Mouse (Mus musculus) MEL (cell line): ENCODE results near the gene Sdccag8. TPM values are rescaled to one million over a fixed set of nuclear protein-coding genes. Genes with fewer than 3 reads are reported as not detected.

ENCODE experiments used
- DNase-seq: peaks from one replicate; pipeline ENCODE4 v3.0.0; 2011; ENCODE audit warnings: low read depth, low spot score
- H3K27ac ChIP-seq: 2 replicates; pipeline ENCODE4 v1.5.1; 2012; ENCODE audit warnings: low read depth, mild to moderate bottlenecking, control low read depth, low read length, moderate library complexity; ENCODE audit not compliant: control insufficient read depth
- H3K27me3 ChIP-seq, 2 experiments: fragments of 150-350 bp in 1 of 2; sonication (generic) in 1 of 2; 2 replicates each; pipeline ENCODE4 v1.6.1; 2012; ENCODE audit warnings: low read length in 2 of 2, mild to moderate bottlenecking in 2 of 2, improper control_type of control experiment in 1 of 2, moderate library complexity in 1 of 2; ENCODE audit not compliant: insufficient read depth in 2 of 2, control insufficient read depth in 1 of 2
- H3K36me3 ChIP-seq, 2 experiments: 2 replicates each; pipeline ENCODE4 v1.6.1; 2012 to 2014; ENCODE audit warnings: low read length in 2 of 2, improper control_type of control experiment in 1 of 2, inconsistent platforms in 1 of 2, mild to moderate bottlenecking in 1 of 2; ENCODE audit not compliant: insufficient read depth in 2 of 2, control insufficient read depth in 1 of 2
- H3K4me1 ChIP-seq, 2 experiments: fragments of 150-350 bp in 1 of 2; sonication (generic) in 1 of 2; 2 replicates each; pipeline ENCODE4 v1.6.1; 2012; ENCODE audit warnings: low read length in 2 of 2, improper control_type of control experiment in 1 of 2, mild to moderate bottlenecking in 1 of 2; ENCODE audit not compliant: insufficient read depth in 2 of 2, control insufficient read depth in 1 of 2
- H3K4me3 ChIP-seq, 2 experiments: fragments of 150-350 bp in 1 of 2; sonication (generic) in 1 of 2; 2 replicates each; pipeline ENCODE4 v1.5.1; 2012; ENCODE audit warnings: low read depth in 2 of 2, low read length in 2 of 2, mild to moderate bottlenecking in 2 of 2, moderate library complexity in 2 of 2, control low read depth in 1 of 2, improper control_type of control experiment in 1 of 2; ENCODE audit not compliant: control insufficient read depth in 1 of 2, insufficient read depth in 1 of 2
- H3K79me2 ChIP-seq: 2 replicates; pipeline ENCODE4 v1.6.1; 2012; ENCODE audit warnings: mild to moderate bottlenecking, low read length, moderate library complexity; ENCODE audit not compliant: control insufficient read depth, poor library complexity, insufficient read depth
- H3K9ac ChIP-seq: 2 replicates; pipeline ENCODE4 v1.6.1; 2012; ENCODE audit warnings: low read depth, mild to moderate bottlenecking, control low read depth, low read length, moderate library complexity; ENCODE audit not compliant: control insufficient read depth, poor library complexity, severe bottlenecking
- H3K9me3 ChIP-seq: fragments of 150-350 bp; sonication (generic); replicated peaks from 2 replicates; pipeline ENCODE4 v1.6.1; 2012; ENCODE audit warnings: mild to moderate bottlenecking, low read length, improper control_type of control experiment, moderate library complexity; ENCODE audit not compliant: insufficient read depth
- BHLHE40 ChIP-seq: IDR thresholded peaks from 2 replicates; pipeline ENCODE4 v1.6.1; 2012; ENCODE audit warnings: low read depth, mild to moderate bottlenecking, inconsistent platforms, low read length, improper control_type of control experiment, borderline replicate concordance
- CHD1 ChIP-seq: IDR thresholded peaks from 2 replicates; pipeline ENCODE4 v1.6.1; 2012; ENCODE audit warnings: low read depth, mild to moderate bottlenecking, inconsistent platforms, low read length, improper control_type of control experiment
- CTCF ChIP-seq, 3 experiments: IDR thresholded peaks in 2 of 3; conservative IDR thresholded peaks in 1 of 3; 2 replicates each; pipeline ENCODE4 v1.5.1; 2011 to 2012; ENCODE audit warnings: low read length in 3 of 3, low read depth in 2 of 3, mild to moderate bottlenecking in 2 of 3, improper control_type of control experiment in 1 of 3, inconsistent platforms in 1 of 3, mixed read lengths in 1 of 3, moderate library complexity in 1 of 3; ENCODE audit not compliant: control insufficient read depth in 1 of 3, insufficient read depth in 1 of 3, poor library complexity in 1 of 3, severe bottlenecking in 1 of 3
- ELF1 ChIP-seq: IDR thresholded peaks from 2 replicates; pipeline ENCODE4 v1.6.1; 2014; ENCODE audit warnings: low read depth, mild to moderate bottlenecking, inconsistent platforms, low read length, improper control_type of control experiment, moderate library complexity
- EP300 ChIP-seq, 2 experiments: IDR thresholded peaks; 2 replicates each; pipeline ENCODE4 v1.6.1; 2011; ENCODE audit warnings: improper control_type of control experiment in 2 of 2, low read length in 2 of 2, low read depth in 1 of 2, mild to moderate bottlenecking in 1 of 2
- GATA1 ChIP-seq: IDR thresholded peaks from 2 replicates; pipeline ENCODE4 v1.6.1; 2011; ENCODE audit warnings: low read depth, low read length, improper control_type of control experiment
- MAX ChIP-seq: IDR thresholded peaks from 2 replicates; pipeline ENCODE4 v1.6.1; 2011; ENCODE audit warnings: low read length, improper control_type of control experiment
- MAZ ChIP-seq: IDR thresholded peaks from 2 replicates; pipeline ENCODE4 v1.6.1; 2012; ENCODE audit warnings: low read depth, mild to moderate bottlenecking, inconsistent platforms, low read length, improper control_type of control experiment
- MXI1 ChIP-seq: IDR thresholded peaks from 2 replicates; pipeline ENCODE4 v1.6.1; 2011; ENCODE audit warnings: mild to moderate bottlenecking, low read depth, low read length, improper control_type of control experiment
- MYB ChIP-seq: IDR thresholded peaks from 2 replicates; pipeline ENCODE4 v1.6.1; 2011; ENCODE audit warnings: mild to moderate bottlenecking, low read depth, low read length, improper control_type of control experiment
- MYC ChIP-seq: IDR thresholded peaks from 2 replicates; pipeline ENCODE4 v1.6.1; 2011; ENCODE audit warnings: low read depth, mild to moderate bottlenecking, low read length, improper control_type of control experiment, moderate library complexity
- NRF1 ChIP-seq: IDR thresholded peaks from 2 replicates; pipeline ENCODE4 v1.6.1; 2014; ENCODE audit warnings: low read depth, mild to moderate bottlenecking, inconsistent platforms, low read length, improper control_type of control experiment, moderate library complexity; ENCODE audit not compliant: poor library complexity, insufficient read depth, severe bottlenecking
- POLR2A ChIP-seq, 2 experiments: IDR thresholded peaks; 2 replicates each; pipeline ENCODE4 v1.6.1; 2011 to 2012; ENCODE audit warnings: low read length in 2 of 2, mild to moderate bottlenecking in 2 of 2, control low read depth in 1 of 2, improper control_type of control experiment in 1 of 2, low read depth in 1 of 2, moderate library complexity in 1 of 2; ENCODE audit not compliant: control insufficient read depth in 1 of 2, insufficient read depth in 1 of 2, poor library complexity in 1 of 2
- POLR2AphosphoS2 ChIP-seq: IDR thresholded peaks from 2 replicates; pipeline ENCODE4 v1.6.1; 2011; ENCODE audit warnings: low read length, improper control_type of control experiment
- POLR2AphosphoS5 ChIP-seq: IDR thresholded peaks from 2 replicates; pipeline ENCODE4 v1.6.1; 2012; ENCODE audit warnings: low read depth, borderline replicate concordance, mild to moderate bottlenecking, inconsistent platforms, low read length, moderate library complexity, mixed read lengths
- RAD21 ChIP-seq: IDR thresholded peaks from 2 replicates; pipeline ENCODE4 v1.6.1; 2011; ENCODE audit warnings: mild to moderate bottlenecking, low read depth, low read length, improper control_type of control experiment
- SIN3A ChIP-seq: IDR thresholded peaks from 2 replicates; pipeline ENCODE4 v1.6.1; 2012; ENCODE audit warnings: low read length, improper control_type of control experiment, inconsistent platforms
- SMC3 ChIP-seq: IDR thresholded peaks from 2 replicates; pipeline ENCODE4 v1.6.1; 2011; ENCODE audit warnings: low read depth, low read length, improper control_type of control experiment
- TAL1 ChIP-seq: IDR thresholded peaks from 2 replicates; pipeline ENCODE4 v1.6.1; 2012; ENCODE audit warnings: mild to moderate bottlenecking, inconsistent platforms, low read length, moderate library complexity, mixed read lengths
- TBP ChIP-seq: IDR thresholded peaks from 2 replicates; pipeline ENCODE4 v1.8.0; 2011; ENCODE audit warnings: low read depth, low read length, improper control_type of control experiment
- TCF12 ChIP-seq: IDR thresholded peaks from 2 replicates; pipeline ENCODE4 v1.6.1; 2014; ENCODE audit warnings: low read depth, mild to moderate bottlenecking, inconsistent platforms, low read length, improper control_type of control experiment, moderate library complexity
- USF1 ChIP-seq: IDR thresholded peaks from 2 replicates; pipeline ENCODE4 v1.6.1; 2014; ENCODE audit warnings: low read depth, mild to moderate bottlenecking, inconsistent platforms, low read length, improper control_type of control experiment, moderate library complexity
- ZMIZ1 ChIP-seq: IDR thresholded peaks from 2 replicates; pipeline ENCODE4 v1.6.1; 2012; ENCODE audit warnings: low read depth, mild to moderate bottlenecking, inconsistent platforms, low read length, improper control_type of control experiment, moderate library complexity
- ZNF384 ChIP-seq: IDR thresholded peaks from 2 replicates; pipeline ENCODE4 v1.6.1; 2012; ENCODE audit warnings: low read depth, mild to moderate bottlenecking, inconsistent platforms, low read length, improper control_type of control experiment
- polyA plus RNA-seq, 2 experiments: library from polyadenylated mRNA; stranded (reverse) in 1 of 2; unstranded in 1 of 2; fragments of >175 nt in 1 of 2; fragments of >200 nt in 1 of 2; gene quantifications; 2 replicates each; pipeline versions ENCODE4 v1.2.1 to v1.2.4; 2012; ENCODE audit warnings: low replicate concordance in 2 of 2, low read depth in 1 of 2; ENCODE audit not compliant: insufficient read length in 2 of 2, insufficient read depth in 1 of 2, missing spikeins in 1 of 2
- total RNA-seq: library from RNA; depleted of rRNA; stranded (reverse); fragments of 300-350 nt; gene quantifications from 2 replicates; pipeline ENCODE4 v1.2.3, GENCODE M21; 2012

Gene Sdccag8
- total and polyA plus RNA-seq, 3 experiments: 4.6 to 7.8 TPM; not detected in 1

DNA sequence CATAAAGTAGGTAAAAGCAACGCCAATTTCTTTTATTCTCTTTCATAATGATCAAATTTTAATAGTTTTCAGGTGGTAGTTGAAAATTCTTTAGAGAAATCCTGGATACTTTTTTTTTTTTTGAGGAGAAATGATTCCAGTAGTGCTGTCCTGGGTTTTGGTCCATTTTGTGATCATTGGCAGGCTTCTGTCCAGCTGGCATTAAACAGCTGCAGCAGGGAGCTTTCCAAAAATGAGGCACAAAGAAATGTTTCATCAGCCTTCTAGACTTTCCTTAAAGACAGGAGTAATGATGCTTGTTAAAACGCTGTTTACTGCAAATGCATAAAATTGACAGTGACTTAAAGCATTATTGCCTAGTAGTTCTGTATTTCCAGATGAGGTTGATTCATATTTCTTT lies 34.9 kb downstream of the Sdccag8 start:
- TF ChIP-seq MAX (no peak), CHD1 (no peak), NRF1 (no peak), TBP (no peak), POLR2AphosphoS2 (no peak), CTCF (IDR thresholded peaks at IDR 0.05 in 2 of 3, conservative IDR thresholded peaks at IDR 0.05 in 1 of 3; ENCODE audit: control insufficient read depth in 1 of 3, insufficient read depth in 1 of 3, low read depth in 2 of 3, low read length in 3 of 3, poor library complexity in 1 of 3, severe bottlenecking in 1 of 3) (no peak), ELF1 (no peak), USF1 (no peak), MYC (no peak), SMC3 (no peak), TCF12 (no peak), MYB (no peak), POLR2AphosphoS5 (no peak), ZMIZ1 (no peak), MXI1 (no peak), BHLHE40 (no peak), SIN3A (no peak), MAZ (no peak), GATA1 (no peak)
- TF ChIP-seq, all 39 proteins: peak for 0
- H3K36me3 ChIP-seq: peaks cover 0 to 3% of the 10 kb centered on the region in 2 experiments; a peak in 1 of 4 replicates
- H3K79me2 ChIP-seq: no peaks in the 10 kb centered on the region
- no peak overlapping the region for H3K4me3 ChIP-seq
- H3K9ac ChIP-seq: no peak overlapping the region
- no peaks in the 10 kb centered on the region for H3K9me3 ChIP-seq
- no peak overlapping the region for H3K27ac ChIP-seq
- peaks cover 0 to 3% of the 10 kb centered on the region in 2 experiments; a peak in 1 of 4 replicates for H3K4me1 ChIP-seq
- DNase-seq: no peak
- no peaks in the 10 kb centered on the region for H3K27me3 ChIP-seq

DNA sequence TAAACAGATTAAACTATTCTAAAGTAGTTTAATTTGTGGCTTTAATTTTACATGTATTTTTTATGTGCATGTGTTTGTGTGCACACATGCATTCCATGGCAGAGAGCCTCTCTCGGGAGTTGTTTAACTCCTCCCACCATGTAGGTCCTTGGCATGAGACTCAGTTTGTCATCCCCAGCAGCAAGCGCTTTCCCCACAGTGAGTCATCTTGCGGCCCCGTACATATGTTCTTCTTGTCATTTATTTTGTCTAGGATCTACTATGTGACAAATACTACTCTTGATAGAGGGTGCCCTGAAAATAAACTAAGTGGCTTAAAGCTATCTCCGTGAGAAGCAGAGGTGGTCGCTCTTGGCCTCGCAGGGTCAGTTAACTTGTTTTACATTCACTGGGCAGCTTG lies 36.9 kb downstream of the Sdccag8 start:
- Histone ChIP-seq H3K4me1 (no peaks in the 10 kb centered on the region), H3K27ac (no peak overlapping the region), H3K4me3 (no peak overlapping the region), H3K36me3 (no peaks in the 10 kb centered on the region), H3K27me3 (no peaks in the 10 kb centered on the region), H3K9ac (no peak overlapping the region), H3K79me2 (no peaks in the 10 kb centered on the region), H3K9me3 (no peaks in the 10 kb centered on the region)
- no peak for DNase-seq
- TF ChIP-seq POLR2A (IDR thresholded peaks at IDR 0.05; ENCODE audit: control insufficient read depth in 1 of 2, insufficient read depth in 1 of 2, low read depth in 1 of 2, low read length in 2 of 2, poor library complexity in 1 of 2) (no peak), CHD1 (no peak), ZNF384 (no peak), MYC (no peak), RAD21 (no peak), EP300 (IDR thresholded peaks at IDR 0.05; ENCODE audit: low read depth in 1 of 2, low read length in 2 of 2) (no peak), POLR2AphosphoS5 (no peak), TBP (no peak), MXI1 (no peak), TAL1 (no peak)
